Mouse (Mus musculus): ENCODE data around the gene Aurkb. TPM values are rescaled to one million over a fixed set of nuclear protein-coding genes. Genes with fewer than 3 reads are reported as not detected.
"Not testable (repeated sequence)": the region's sequence is repeated elsewhere in the genome, so short reads cannot be mapped to it uniquely, and the experiment has no call there.

Gene Aurkb
- total RNA-seq, 2 experiments from 2014 or later, result 38.0 to 43.3 TPM

DNA sequence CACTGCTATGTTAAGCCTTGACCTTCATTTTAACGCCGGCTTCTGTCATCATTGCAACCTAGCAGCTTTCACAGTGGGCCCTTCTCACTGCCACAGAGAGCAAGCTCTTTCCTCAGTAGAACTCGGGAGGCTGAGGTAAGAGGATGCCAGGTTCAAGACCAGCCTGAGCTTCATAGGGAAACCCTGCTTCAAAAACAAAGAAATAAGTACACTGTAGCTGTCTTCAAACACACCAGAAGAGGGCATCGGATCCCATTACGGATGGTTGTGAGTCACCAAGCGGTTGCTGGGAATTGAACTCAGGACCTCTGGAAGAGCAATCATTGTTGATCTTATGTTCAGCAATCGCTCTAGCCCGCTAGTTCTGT lies 35.4 kb downstream of the Aurkb start:
- DNase-seq, result no peak

- DNase-seq, result no peak
Observed at GRCm38 (mm10) chr11:69081613-69082012, 36.2 kb downstream of the Aurkb start.

DNA sequence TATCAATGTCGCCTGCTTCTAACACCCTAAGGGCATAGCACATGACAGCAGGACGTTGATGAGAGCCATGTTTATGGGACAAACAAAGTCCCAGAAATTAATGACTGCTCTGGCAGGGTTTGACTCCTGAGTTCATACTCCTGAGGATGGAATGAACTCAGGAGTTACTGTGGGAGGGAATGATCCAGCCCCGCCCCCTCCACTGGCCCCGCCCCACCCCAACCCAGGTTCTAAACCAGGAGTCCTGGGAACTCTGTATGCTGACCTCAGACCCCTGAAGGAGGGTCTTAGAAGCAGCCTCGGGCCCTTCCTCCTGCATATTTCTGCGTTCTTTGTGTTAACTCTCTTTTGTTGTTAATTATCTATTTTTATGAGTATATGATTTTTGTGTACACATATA lies 40.2 kb downstream of the Aurkb start:
- no peak for DNase-seq

DNA sequence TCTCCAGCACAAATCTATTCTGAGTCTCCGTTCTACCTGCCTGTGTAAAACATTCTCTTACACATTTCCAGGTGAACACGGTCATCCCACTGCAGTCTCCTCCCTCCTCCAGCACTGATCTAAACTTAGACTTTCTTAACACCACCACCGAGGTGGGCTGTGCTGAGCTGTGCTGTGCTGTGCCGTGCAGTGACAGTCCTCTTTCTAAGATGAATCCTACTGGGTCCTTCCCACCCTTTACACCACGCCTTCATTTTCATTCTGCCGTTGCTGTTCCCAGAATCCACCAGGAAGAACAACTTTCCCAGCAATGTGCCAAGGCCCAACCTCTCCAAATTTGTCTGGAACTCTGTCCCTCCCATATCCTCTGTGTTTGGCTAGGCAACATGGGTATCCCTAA lies 40.9 kb downstream of the Aurkb start:
- peak; percentile 26 for DNase-seq

DNA sequence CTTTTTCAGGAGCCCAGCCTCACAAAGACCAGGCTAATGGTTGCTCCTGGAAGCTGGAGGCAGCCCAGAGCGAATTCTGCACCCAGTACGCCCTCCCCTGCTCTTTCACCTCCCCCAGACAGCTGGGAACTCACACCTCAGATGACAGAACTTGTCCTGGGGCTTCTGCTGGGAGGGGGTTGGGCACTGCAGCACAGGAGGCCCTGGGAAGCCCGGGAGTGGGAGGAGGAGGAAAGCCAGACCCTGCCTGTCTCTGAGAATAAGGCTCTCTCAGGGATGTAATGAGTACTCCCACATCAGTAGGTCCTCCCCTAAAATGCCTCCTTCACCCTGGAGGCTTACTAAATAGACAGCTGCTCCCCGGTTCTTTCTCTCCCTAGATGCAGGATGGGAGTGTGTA lies 41.6 kb downstream of the Aurkb start:
- peak; percentile 55 for DNase-seq

GRCm38 (mm10) chr11:69087597-69087996 lies 42.1 kb downstream of the Aurkb start:
- DNase-seq, result no peak

DNA sequence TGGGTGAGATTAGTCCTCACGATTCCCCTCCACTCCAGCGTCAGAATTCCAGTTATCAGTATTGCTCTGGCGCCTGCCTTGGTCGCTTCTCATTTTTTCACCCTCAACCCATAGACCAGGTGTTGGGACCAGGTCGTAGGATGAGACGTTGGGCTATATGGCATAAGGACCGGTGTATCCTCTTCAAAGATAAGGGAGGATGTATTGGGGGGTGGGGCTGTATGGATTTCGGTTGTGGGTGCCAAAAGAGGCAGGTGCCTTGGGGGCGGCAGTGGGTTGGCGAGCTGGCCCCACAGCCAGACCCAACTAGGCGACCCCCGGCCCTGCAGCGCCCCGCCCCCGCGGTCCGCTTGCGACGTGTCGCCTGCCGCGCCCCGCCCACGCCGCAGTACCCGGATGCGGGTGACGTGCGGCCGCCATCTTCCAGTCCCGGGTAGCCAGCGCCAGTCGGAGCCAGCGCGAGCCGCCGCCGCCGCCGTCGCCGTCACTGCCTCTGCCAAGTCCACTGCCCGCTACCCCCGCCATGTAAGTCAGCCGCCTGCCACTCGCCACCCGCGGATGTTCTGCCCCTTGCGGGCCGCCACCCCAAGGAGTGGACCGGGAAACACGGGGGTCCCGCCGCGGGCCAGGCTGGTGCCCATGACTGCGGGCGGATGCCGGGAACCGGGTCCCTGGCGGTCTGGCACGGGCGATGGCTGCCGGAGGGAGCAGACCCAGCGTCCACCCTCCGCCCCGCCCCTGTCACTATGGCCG lies 42.8 kb downstream of the Aurkb start, which contains the start of gene Vamp2:
TSS of gene Vamp2 (plus strand) at position 388 of the 753 bp plus-strand sequence.
- peak; percentile 94 for DNase-seq

DNA sequence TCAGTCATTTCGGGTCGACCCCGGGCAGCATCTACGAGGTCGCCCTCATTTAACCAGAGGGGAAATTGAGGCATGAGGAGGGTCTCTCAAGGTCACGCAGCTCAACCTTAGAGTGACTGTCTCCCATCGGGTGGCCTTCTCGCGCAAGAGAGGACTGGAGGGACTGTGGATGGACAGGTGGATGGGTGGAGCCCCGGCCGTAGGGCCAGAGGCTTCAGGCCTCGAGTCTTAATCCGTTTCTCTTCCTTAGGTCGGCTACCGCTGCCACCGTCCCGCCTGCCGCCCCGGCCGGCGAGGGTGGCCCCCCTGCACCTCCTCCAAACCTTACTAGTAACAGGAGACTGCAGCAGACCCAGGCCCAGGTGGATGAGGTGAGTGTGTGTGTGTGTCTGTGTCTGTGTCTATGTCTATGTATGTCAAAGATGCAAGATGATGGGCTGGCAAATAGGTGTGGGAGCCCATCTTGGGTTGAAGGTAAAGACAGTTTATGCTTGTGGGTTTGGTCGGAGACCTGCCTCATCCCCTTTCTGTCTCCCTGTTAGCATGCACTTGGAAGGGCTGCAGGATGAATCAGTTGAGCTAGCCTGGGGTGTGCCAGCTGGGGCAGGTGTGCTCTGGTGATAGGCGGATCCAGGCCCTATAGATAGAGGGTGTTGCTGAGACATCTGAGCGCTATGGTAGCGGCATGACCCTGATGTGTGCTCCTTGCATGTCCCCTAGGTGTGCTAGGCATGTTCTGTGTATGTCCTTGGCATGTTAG lies 43.6 kb downstream of the Aurkb start:
- no peak for DNase-seq

DNA sequence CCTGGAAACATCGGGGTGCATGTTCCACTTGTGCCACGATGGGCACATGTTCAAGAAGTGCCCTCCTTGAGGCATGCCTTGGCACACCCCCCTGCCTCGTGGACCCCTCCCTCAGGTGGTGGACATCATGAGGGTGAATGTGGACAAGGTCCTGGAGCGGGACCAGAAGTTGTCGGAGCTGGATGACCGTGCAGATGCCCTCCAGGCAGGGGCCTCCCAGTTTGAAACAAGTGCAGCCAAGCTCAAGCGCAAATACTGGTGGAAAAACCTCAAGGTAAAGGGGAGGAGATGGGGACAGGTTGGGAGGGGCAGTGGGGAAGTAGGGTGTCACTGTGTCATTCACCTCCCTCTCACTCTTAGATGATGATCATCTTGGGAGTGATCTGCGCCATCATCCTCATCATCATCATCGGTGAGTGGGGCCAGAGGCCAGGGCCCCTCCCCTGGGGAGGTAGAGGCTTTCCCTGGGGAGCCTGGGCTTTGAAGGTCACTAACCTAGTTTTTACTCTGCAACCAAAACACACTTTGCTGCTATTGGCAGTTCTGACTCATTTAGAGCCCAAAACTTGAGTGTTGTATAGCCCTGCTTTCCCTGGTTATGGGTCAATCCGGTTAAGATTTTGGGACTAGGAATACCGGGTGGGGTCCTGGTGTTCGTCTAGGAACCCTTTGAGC lies 44.3 kb downstream of the Aurkb start:
- DNase-seq, result peak; percentile 14

GRCm38 (mm10) chr11:69090367-69090766 lies 44.9 kb downstream of the Aurkb start:
- DNase-seq, result no peak

GRCm38 (mm10) chr11:69091566-69092385 lies 46.3 kb downstream of the Aurkb start:
- no peak for DNase-seq

GRCm38 (mm10) chr11:69092386-69092751 lies 46.9 kb downstream of the Aurkb start:
- DNase-seq, result peak; percentile 95

DNA sequence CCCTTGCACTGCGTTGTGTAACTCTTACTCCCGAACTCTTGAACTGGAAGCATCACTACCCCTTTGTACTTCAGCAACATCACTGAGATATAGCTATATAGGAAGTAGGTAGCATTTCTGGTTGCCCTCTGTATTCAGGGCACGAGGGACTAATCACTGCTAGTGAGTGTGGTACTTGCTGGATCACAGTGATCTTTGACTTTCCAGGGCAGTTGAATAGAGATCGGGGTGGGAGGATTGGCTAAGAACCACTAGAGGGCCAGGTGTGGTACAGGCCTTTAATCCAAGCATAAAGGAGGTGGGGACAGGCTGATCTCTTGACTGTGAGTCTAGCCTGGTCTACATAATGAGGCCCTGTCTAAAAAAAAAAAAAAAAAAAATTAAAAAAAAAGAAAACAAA lies 47.4 kb downstream of the Aurkb start:
- no peak for DNase-seq

GRCm38 (mm10) chr11:69093856-69094255 lies 48.4 kb downstream of the Aurkb start:
- DNase-seq, result not testable (repeated sequence)

GRCm38 (mm10) chr11:69094697-69095429 lies 49.4 kb downstream of the Aurkb start, which contains the start of gene Per1:
Gene Per1 (plus strand): TSS chr11:69095217.
- DNase-seq, result peak; percentile 98

DNA sequence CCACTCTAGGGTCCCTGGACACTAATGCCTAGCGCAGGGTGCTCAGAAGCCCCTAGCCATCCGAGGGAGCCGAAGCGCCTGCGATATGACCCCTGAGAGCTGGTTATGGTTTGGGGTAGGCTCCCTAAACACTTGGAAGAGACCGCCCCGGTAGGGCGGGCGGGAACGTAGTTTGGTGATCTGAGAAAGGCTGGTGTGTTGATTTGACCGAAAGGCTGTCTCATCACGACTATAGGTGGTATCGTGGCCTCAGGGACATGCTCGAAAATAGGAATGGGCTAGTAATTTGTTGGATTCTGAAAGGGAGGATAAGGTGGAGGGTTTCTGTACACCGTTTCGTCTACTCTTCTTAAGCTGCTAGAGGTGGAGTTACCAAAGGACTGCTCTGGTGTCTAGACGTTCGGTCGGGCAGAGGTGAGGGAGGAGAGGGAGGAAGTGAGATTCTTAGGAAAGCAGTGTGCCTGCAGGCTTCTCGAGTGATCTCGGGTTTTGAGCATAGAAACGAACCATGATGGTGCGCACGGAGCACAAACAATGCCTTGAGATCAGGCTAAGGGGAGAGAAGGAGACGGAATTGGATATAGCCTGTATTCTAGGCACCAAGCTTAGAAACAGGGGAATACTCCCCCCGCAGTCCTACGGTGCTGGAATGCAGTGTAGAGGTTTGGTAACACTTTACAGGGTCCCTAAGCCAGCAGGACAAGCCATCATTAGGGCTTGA lies 50.2 kb downstream of the Aurkb start:
- peak; percentile 47 for DNase-seq

DNA sequence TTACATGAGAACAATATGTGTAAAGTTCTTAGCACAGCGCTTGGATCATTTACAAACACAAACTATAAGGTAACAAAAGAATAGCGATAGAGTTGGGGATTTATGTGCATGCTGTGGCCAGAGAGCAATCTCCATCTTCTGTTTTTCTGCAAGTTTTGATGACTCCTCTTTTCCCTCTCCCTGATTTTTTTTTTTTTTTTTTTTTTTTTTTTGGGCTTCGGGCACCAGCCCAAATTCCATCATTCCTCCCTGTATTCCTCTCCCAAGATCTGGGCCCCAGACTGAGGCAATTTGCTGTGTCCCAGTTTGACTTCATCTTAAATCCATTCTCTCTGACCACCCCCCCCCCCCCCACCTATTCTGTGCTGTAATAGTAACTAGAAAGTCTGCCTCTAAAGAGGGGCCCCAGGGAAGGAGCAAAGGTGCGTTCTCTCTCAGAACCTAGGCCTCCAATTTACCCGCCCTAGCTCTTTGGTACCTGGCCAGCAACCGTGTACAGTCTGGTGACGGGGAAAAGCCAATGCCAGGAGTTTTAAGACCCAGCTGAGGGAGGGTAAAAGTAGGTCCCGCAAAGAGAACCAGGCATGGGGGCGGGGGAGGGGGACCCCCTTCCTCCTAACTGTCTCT lies 51.0 kb downstream of the Aurkb start:
- DNase-seq, result no peak

DNA sequence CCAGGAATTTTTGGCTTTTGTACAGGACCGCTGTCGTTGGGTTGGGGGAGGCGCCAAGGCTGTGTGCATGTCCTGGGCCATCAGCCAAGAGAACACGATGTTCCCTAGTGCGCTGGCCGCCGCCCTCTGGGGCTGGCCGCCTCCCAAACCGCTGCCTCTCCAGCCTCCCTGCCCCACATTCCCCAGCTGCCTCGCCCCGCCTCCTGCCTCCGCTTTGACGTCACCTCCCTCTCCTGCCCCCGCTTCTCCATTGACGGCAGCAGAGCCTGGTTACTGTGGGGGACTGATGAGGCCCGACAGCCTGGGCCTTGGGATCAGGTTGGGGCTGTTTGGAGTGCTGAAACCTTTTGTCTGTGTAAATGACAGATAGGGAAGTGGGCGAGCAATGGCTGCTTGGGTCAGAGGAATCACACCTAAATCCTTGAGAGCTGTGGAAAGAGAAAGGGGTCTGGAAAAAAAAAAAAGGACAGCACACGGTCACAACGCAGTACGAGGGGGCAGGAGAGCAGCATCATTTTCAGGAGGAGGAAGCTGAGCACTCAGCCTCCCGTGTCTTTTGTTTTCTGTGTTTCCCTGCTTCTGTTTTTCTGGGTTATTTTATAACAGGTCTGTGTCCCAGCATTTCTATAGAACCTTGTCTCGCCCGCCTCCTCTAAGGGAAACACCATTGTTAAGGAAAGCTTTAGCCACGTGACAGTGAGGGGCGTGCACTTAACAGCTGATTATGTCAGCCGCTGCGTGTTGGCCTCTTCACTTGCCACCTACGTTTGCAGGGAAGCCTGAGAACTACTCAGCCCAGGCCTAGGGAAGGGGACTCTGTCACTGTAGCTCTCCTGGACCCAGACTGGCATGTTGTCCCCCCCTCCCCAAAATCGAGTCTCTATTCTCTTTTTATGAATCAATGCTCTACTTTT lies 51.8 kb downstream of the Aurkb start:
- DNase-seq, result peak; percentile 100

DNA sequence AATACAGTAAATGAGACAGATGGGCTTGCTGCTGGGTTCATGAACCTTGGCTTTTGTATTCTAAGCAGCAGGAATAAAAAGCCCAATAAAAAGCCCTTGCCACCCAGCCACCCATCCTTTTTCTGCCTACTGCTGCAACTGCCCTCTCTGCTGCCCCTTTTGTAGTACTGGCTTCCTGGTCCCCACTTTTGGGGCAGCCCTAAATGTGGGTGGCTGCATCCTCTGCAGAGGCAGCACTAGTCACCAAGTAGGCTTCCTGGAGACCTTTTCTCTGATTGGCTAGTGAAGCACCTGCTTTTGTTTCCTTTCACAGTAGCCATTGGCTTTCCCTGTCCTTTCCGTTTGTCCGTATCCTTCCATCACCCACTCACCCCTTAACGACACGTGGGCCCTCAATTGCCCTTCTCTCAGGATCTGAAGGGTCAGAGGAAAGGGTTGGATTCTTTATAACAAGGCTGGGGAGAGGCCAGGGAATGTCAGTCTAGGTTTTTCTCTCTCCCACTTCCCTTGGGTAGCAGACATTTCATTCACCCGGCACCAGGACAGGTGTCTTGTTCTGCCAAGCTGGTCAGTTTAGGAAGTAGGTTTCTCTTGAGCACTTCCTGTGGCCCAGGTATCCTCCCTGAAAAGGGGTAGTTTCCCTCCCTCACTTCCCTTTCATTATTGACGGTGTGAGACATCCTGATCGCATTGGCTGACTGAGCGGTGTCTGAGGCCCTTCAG lies 52.8 kb downstream of the Aurkb start:
- DNase-seq, result peak; percentile 26
